ENCODE assay signal across 13 mouse cellular contexts in the genomic region with DNA sequence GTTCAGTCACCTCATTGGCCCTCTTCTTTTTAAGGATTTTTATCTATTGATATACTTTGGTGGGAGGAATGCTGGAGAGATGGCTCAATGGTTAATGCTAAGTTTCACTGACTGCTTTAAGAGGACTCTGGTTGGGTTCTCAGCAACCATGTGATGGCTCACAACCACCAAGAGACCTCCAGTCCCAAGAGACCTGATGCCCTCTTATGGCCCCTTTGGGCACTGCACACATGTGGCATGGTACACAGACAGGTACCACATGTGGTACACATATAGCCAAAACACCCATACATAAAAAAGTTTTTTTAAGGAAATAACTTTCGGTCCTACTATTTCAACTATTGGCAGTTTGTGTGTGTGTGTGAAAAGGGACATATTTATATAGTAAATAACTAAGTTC. TPM values are rescaled to one million over a fixed set of nuclear protein-coding genes. Genes with fewer than 3 reads are reported as not detected.
A peak's percentile ranks its signal among the peaks of the same experiment; 100 is the strongest.
DNase-seq lines count a peak whose midpoint lies in the region; TF ChIP-seq lines count a peak whose summit lies in the region.
"Had no signal": no experiment of that assay in that cellular context is flagged by ENCODE, and none has a peak within 500 bp of the region (broad histone marks: within the 10 kb centered on the region; RNA-seq: fewer than 3 reads in every experiment).

No protein-coding gene starts in this region.

- intact Hi-C loops in left cerebral cortex, adult 2 months (cut with DNase I), result no loop called here
- intact Hi-C loops in left cerebral cortex, postnatal 36 days (cut with DNase I), result no loop called here

- H3K4me3 ChIP-seq in left cerebral cortex, adult 2 months, result no peak overlapping the region
- H3K4me3 ChIP-seq: hindbrain, embryonic 10.5 days; neural tube, embryonic 15.5 days had no signal

- H3K27ac ChIP-seq in left cerebral cortex, adult 2 months, result no peak overlapping the region
- H3K27ac ChIP-seq: hindbrain, embryonic 10.5 days; macrophage; neural tube, embryonic 15.5 days had no signal

- TF ChIP-seq CTCF in left cerebral cortex, adult 2 months (IDR thresholded peaks at IDR 0.05), result peak; percentile 8; the same call in 1 of the 2 replicates

- peak; percentile 26 for DNase-seq in adrenal gland, postnatal 14 days
- no peak for DNase-seq in adrenal gland, adult 8-10 months
- DNase-seq in left cerebral cortex, adult 2 months (ENCODE audit: extremely low spot score in 1 of 2, low spot score in 2 of 2), result no peak
- no peak for DNase-seq in left cerebral cortex, postnatal 36 days (ENCODE audit: low spot score in 2 of 2)
- DNase-seq in 3T3-L1 (ENCODE audit: low read depth, low spot score), result peak; percentile 12
- peak; percentile 63 for DNase-seq in R1 (ENCODE audit: low read depth, low spot score)
- DNase-seq in frontal cortex, postnatal 14 days (ENCODE audit: low spot score in 2 of 2), result no peak
- DNase-seq in adrenal gland, adult 2 months, result no peak
- DNase-seq: cerebellum, postnatal 36 days; kidney, adult 18-20 months had no signal

RNA-seq across cellular contexts. Expression of a gene that starts 2.6 kb away (rescaled TPM):
- 19.1 and 23.1 TPM in 2 replicates for total RNA-seq in adrenal gland, postnatal 14 days (2021)
- 10 to 100 TPM; 15.3 to 30.9 (median 23.9) TPM for total RNA-seq in adrenal gland, adult 8-10 months (2022)
- total RNA-seq in left cerebral cortex, adult 2 months (2021), result 10 to 100 TPM; 30.7 to 32.1 TPM
- total RNA-seq in left cerebral cortex, postnatal 36 days (2021), result 10 to 100 TPM; 25.2 to 31.7 TPM
- 10 to 100 TPM; 14.6 to 19.4 TPM for total RNA-seq in adrenal gland, adult 2 months (2021)
- 3.2 and 3.9 TPM in 2 replicates for polyA plus RNA-seq in adrenal gland, adult 2 months (2012; rRNA removed)

RNA-seq across cellular contexts. Expression of a gene that starts 23.8 kb away (rescaled TPM):
- total RNA-seq in adrenal gland, postnatal 14 days (2021), result 291 and 304 TPM in 2 replicates
- total RNA-seq in adrenal gland, adult 8-10 months (2022), result 100 to 1,000 TPM; 240 to 306 (median 275) TPM
- total RNA-seq in left cerebral cortex, adult 2 months (2021), result 10 to 100 TPM; 34.2 to 39.5 TPM
- total RNA-seq in left cerebral cortex, postnatal 36 days (2021), result 10 to 100 TPM; 36.8 to 37.3 TPM
- 100 to 1,000 TPM; 252 to 306 TPM for total RNA-seq in adrenal gland, adult 2 months (2021)
- polyA plus RNA-seq in adrenal gland, adult 2 months (2012; rRNA removed), result 3.9 and 6.2 TPM in 2 replicates

RNA-seq across cellular contexts. Expression of a gene that starts 53.2 kb away (rescaled TPM):
- 19.1 and 20.8 TPM in 2 replicates for total RNA-seq in adrenal gland, postnatal 14 days (2021)
- total RNA-seq in adrenal gland, adult 8-10 months (2022), result 10 to 100 TPM; 15.8 to 19.2 (median 17.8) TPM
- total RNA-seq in left cerebral cortex, adult 2 months (2021), result 10 to 100 TPM; 18.8 to 21.7 TPM
- total RNA-seq in left cerebral cortex, postnatal 36 days (2021), result 10 to 100 TPM; 18.8 to 19.0 TPM
- total RNA-seq in adrenal gland, adult 2 months (2021), result 10 to 100 TPM; 15.7 to 19.1 TPM
- 23.6 and 32.2 TPM in 2 replicates for polyA plus RNA-seq in adrenal gland, adult 2 months (2012; rRNA removed)

Comparison
In these comparisons a context has a peak if more than half of its experiments do, and no peak if none do; other contexts are left out.
1. DNase-seq: peak in adrenal gland, postnatal 14 days (single experiment), 3T3-L1 (single experiment) and R1 (single experiment); none in adrenal gland, adult 8-10 months (single experiment), left cerebral cortex, adult 2 months (0 of 2), left cerebral cortex, postnatal 36 days (0 of 2), frontal cortex, postnatal 14 days (0 of 2) and adrenal gland, adult 2 months (single experiment).